Mouse (Mus musculus) midbrain, postnatal 0 days (tissue): Measurements from ENCODE around the gene Ube2j2. TPM values are rescaled to one million over a fixed set of nuclear protein-coding genes. Genes with fewer than 3 reads are reported as not detected.

Source experiments
- ATAC-seq: fragments of 200-750 bp; cut with Nextera tagmentation; 2 replicates; pipeline ENCODE4 v1.8.0; 2017; ENCODE audit warnings: moderate number of reproducible peaks, mild to moderate bottlenecking, moderate TSS enrichment, moderate library complexity; ENCODE audit not compliant: low FRiP score
- DNase-seq: peaks from one replicate; pipeline ENCODE4 v3.0.0-alpha.2; 2015; ENCODE audit warnings: low spot score
- H3K27ac ChIP-seq: fragments of 300-500 bp; sonication (generic); 2 replicates; pipeline ENCODE4 v1.5.1; 2014; ENCODE audit warnings: low read depth, mild to moderate bottlenecking, low read length, mixed read lengths
- H3K27me3 ChIP-seq: fragments of 300-500 bp; sonication (generic); 2 replicates; pipeline ENCODE4 v1.6.1; 2014; ENCODE audit warnings: low read length, control low read depth, mixed read lengths; ENCODE audit not compliant: insufficient read depth
- H3K36me3 ChIP-seq: fragments of 300-500 bp; sonication (generic); 2 replicates; pipeline ENCODE4 v1.6.1; 2014; ENCODE audit warnings: low read length, control low read depth, mixed read lengths; ENCODE audit not compliant: insufficient read depth
- H3K4me1 ChIP-seq: fragments of 300-500 bp; sonication (generic); 2 replicates; pipeline ENCODE4 v1.6.1; 2014; ENCODE audit warnings: mild to moderate bottlenecking, control low read depth, antibody characterized with exemption, low read length, mixed read lengths; ENCODE audit not compliant: insufficient read depth
- H3K4me2 ChIP-seq: fragments of 300-500 bp; sonication (generic); 2 replicates; pipeline ENCODE4 v1.6.1; 2014; ENCODE audit warnings: low read depth, mild to moderate bottlenecking, low read length, mixed read lengths; ENCODE audit not compliant: poor library complexity, severe bottlenecking
- H3K4me3 ChIP-seq: fragments of 300-500 bp; sonication (generic); 2 replicates; pipeline ENCODE4 v1.5.1; 2014; ENCODE audit warnings: low read depth, mild to moderate bottlenecking, low read length, moderate library complexity
- H3K9ac ChIP-seq: fragments of 300-500 bp; sonication (generic); replicated peaks from 2 replicates; pipeline ENCODE4 v1.6.1; 2014; ENCODE audit warnings: mild to moderate bottlenecking, low read length, moderate library complexity, mixed read lengths; ENCODE audit not compliant: poor library complexity, severe bottlenecking
- H3K9me3 ChIP-seq: fragments of 300-500 bp; sonication (generic); 2 replicates; pipeline ENCODE4 v1.6.1; 2016; ENCODE audit warnings: low read length, control low read depth
- CTCF ChIP-seq: IDR thresholded peaks from 2 replicates; pipeline ENCODE4 v1.5.1; 2016; ENCODE audit warnings: antibody characterized with exemption, mild to moderate bottlenecking
- WGBS: fragments of 180-500 bp; shearing (Covaris S2); extraction: QIAGEN DNeasy Blood & Tissue Kit; methylation state at CpG from one replicate; pipeline ENCODE4 v1.1.7; 2014; 5-methylcytosine and 5-hydroxymethylcytosine counted together
- polyA plus RNA-seq: library from polyadenylated mRNA; unstranded; fragments of >200 nt; fragmentation: Nextera tagmentation; extraction: Ambion mirVana; gene quantifications from 2 replicates; pipeline ENCODE4 v1.2.1, GENCODE M21; 2015
- total RNA-seq: library from RNA; depleted of rRNA; stranded (reverse); fragments of >200 nt; gene quantifications from 2 replicates; pipeline ENCODE4 v1.2.3, GENCODE M21; 2014

Gene Ube2j2
- total and polyA plus RNA-seq, 2 experiments from 2014 or later: 76.5 to 138 TPM

- peak overlapping the region; percentile 72 for H3K9ac ChIP-seq
- H3K4me1 ChIP-seq: peaks cover 7% of the 10 kb centered on the region
- no peaks in the 10 kb centered on the region for H3K9me3 ChIP-seq
- WGBS: 86% methylated on average over 22 of the region's 22 CpGs
- no peak for TF ChIP-seq CTCF
- 0 out of 2 replicates have a peak, but pooled peaks cover 3% of the 10 kb centered on the region for H3K36me3 ChIP-seq
- no peaks in the 10 kb centered on the region for H3K27me3 ChIP-seq
- H3K27ac ChIP-seq: peak overlapping the region; percentile 94
- no peak for DNase-seq
- peak overlapping the region; percentile 95 for H3K4me2 ChIP-seq
- H3K4me3 ChIP-seq: peak overlapping the region; percentile 73
- peak; percentile 0; the same call in 1 of the 2 replicates for ATAC-seq
Observed at GRCm38 (mm10) chr4:155991211-155991907, 47.7 kb downstream of the Ube2j2 start.

- 0 out of 2 replicates have a peak, but pooled peaks cover 7% of the 10 kb centered on the region for H3K36me3 ChIP-seq
- H3K4me1 ChIP-seq: peaks cover 7% of the 10 kb centered on the region
- H3K4me3 ChIP-seq: peak overlapping the region; percentile 73
- H3K27ac ChIP-seq: peak overlapping the region; percentile 94
- 26% methylated on average over 33 of the region's 37 CpGs for WGBS
- no peaks in the 10 kb centered on the region for H3K9me3 ChIP-seq
- no peaks in the 10 kb centered on the region for H3K27me3 ChIP-seq
- no peak for DNase-seq
- H3K4me2 ChIP-seq: peak overlapping the region; percentile 95
- peak; percentile 14 for ATAC-seq
- no peak for TF ChIP-seq CTCF
- H3K9ac ChIP-seq: peak overlapping the region; percentile 72
Observed at GRCm38 (mm10) chr4:155991908-155992230, 48.2 kb downstream of the Ube2j2 start.

DNA sequence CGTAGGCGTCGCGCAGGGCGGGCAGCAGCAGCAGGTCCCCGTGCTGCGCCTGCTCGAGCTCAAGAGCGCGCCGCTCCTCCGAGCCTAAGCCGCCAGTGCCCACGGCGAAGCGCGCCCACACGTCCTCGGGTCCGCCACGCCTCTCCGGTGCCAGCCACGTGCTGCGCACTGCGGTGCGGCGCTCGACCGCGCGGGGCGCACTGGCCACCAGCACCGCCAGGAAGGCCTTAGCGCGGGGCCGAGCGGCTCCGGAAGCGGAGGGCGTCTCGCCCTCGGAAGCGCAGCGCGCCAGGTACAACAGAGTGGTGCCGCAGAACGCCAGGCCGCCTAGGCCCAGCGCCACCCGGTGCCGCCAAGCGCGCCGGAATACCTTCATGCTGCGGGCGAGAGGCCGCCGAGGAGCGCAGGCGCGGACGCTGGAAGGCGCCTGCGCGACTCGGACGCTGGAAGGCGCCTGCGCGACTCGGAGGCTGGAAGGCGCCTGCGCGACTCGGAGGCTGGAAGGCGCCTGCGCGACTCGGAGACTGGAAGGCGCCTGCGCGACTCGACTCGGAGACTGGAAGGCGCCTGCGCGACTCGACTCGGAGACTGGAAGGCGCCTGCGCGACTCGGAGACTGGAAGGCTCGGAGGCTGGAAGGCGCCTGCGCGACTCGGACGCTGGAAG, 48.7 kb downstream of the Ube2j2 start, which contains the start of the genes B3galt6 and Sdf4:
B3galt6 (minus strand) TSS at position 409 of the 665 bp plus-strand sequence.
Sdf4 (plus strand) TSS at position 632 of the 665 bp plus-strand sequence.
- H3K9ac ChIP-seq: peak within 1 kb of the TSS; percentile 77
- peaks cover 7% of the 10 kb centered on the region for H3K4me1 ChIP-seq
- peaks cover 12% of the 10 kb centered on the region; the same call in 1 of the 2 replicates for H3K36me3 ChIP-seq
- H3K27ac ChIP-seq: peak within 1 kb of the TSS; percentile 94
- H3K27me3 ChIP-seq: no peaks in the 10 kb centered on the region
- H3K4me3 ChIP-seq: peak within 1 kb of the TSS; percentile 73
- whole genome bisulfite sequencing: under 1% methylated on average over 99 of the region's 99 CpGs
- H3K9me3 ChIP-seq: no peaks in the 10 kb centered on the region
- ATAC-seq: peak; percentile 90
- H3K4me2 ChIP-seq: peak within 1 kb of the TSS; percentile 95
- peak; percentile 88 for DNase-seq
- TF ChIP-seq CTCF: peak; percentile 78

- Histone ChIP-seq H3K36me3 (peaks cover 18% of the 10 kb centered on the region; the same call in 1 of the 2 replicates), H3K4me3 (peak overlapping the region; percentile 73), H3K9me3 (no peaks in the 10 kb centered on the region), H3K4me1 (peaks cover 7% of the 10 kb centered on the region), H3K27ac (peak overlapping the region; percentile 89), H3K27me3 (no peaks in the 10 kb centered on the region), H3K4me2 (peak overlapping the region; percentile 58), H3K9ac (peak overlapping the region; percentile 77)
- peak; percentile 97 for DNase-seq
- WGBS: under 1% methylated on average over 63 of the region's 70 CpGs
- peak; percentile 87 for ATAC-seq
- TF ChIP-seq CTCF: peak; percentile 29; the same call in 1 of the 2 replicates
Observed at GRCm38 (mm10) chr4:155992906-155993547, 49.4 kb downstream of the Ube2j2 start.

- Histone ChIP-seq H3K27me3 (no peaks in the 10 kb centered on the region), H3K36me3 (peaks cover 21% of the 10 kb centered on the region; the same call in 1 of the 2 replicates), H3K4me1 (peaks cover 7% of the 10 kb centered on the region), H3K9ac (peak overlapping the region; percentile 77), H3K4me2 (peak overlapping the region; percentile 58), H3K4me3 (peak overlapping the region; percentile 73), H3K9me3 (no peaks in the 10 kb centered on the region), H3K27ac (peak overlapping the region; percentile 89)
- TF ChIP-seq CTCF: no peak
- ATAC-seq (no peak), DNase-seq (no peak)
- 4% methylated on average over 15 of the region's 15 CpGs for WGBS
Observed at GRCm38 (mm10) chr4:155993606-155994005, 50.0 kb downstream of the Ube2j2 start.
